Mouse (Mus musculus) gastrocnemius, adult 2 months (tissue): ENCODE measurements around the gene Slc23a2. TPM values are rescaled to one million over a fixed set of nuclear protein-coding genes. Genes with fewer than 3 reads are reported as not detected.

Experiments
- DNase-seq: peaks from one replicate; pipeline ENCODE4 v3.0.0; 2022
- H3K27ac ChIP-seq: fragments of 200-600 bp; 2 replicates; pipeline ENCODE4 v1.8.1; 2022; ENCODE audit warnings: mild to moderate bottlenecking
- H3K4me3 ChIP-seq: fragments of 200-600 bp; 2 replicates; pipeline ENCODE4 v1.8.1; 2022; ENCODE audit warnings: mild to moderate bottlenecking, moderate library complexity
- CTCF ChIP-seq: fragments of 200-600 bp; IDR thresholded peaks from 2 replicates; pipeline ENCODE4 v1.8.1; 2022; ENCODE audit warnings: antibody characterized with exemption, mild to moderate bottlenecking, moderate library complexity
- intact Hi-C: fragments of 180-260 bp; cut with DNase I; formaldehyde crosslinking; loops from one replicate; pipeline ENCODE4 v1.15.1; 2025
- long read RNA-seq, 2 experiments: library from polyadenylated mRNA; stranded (forward); transcript quantifications; one replicate each; pipeline ENCODE4 v2.0.0; 2021
- total RNA-seq, 2 experiments: library from RNA; stranded (reverse); gene quantifications; 2 replicates each; pipeline ENCODE4 v1.2.3; 2021

Slc23a2 gene
- 10 to 100 TPM in 1 of 2 experiments, 1 to 10 TPM in 1; 7.7 to 10.8 TPM for total RNA-seq
- long read RNA-seq, experiment 1, full-length matches to known transcripts = 2 of 7 reads
- long read RNA-seq, experiment 1, partial matches to known transcripts = 2 of 7 reads
- long read RNA-seq, experiment 1, other reads (novel, unspliced or antisense) = 3 of 7 reads
- long read RNA-seq, experiment 2, partial matches to known transcripts = 0 of 3 reads
- long read RNA-seq, experiment 2, other reads (novel, unspliced or antisense) = 3 of 3 reads

DNA sequence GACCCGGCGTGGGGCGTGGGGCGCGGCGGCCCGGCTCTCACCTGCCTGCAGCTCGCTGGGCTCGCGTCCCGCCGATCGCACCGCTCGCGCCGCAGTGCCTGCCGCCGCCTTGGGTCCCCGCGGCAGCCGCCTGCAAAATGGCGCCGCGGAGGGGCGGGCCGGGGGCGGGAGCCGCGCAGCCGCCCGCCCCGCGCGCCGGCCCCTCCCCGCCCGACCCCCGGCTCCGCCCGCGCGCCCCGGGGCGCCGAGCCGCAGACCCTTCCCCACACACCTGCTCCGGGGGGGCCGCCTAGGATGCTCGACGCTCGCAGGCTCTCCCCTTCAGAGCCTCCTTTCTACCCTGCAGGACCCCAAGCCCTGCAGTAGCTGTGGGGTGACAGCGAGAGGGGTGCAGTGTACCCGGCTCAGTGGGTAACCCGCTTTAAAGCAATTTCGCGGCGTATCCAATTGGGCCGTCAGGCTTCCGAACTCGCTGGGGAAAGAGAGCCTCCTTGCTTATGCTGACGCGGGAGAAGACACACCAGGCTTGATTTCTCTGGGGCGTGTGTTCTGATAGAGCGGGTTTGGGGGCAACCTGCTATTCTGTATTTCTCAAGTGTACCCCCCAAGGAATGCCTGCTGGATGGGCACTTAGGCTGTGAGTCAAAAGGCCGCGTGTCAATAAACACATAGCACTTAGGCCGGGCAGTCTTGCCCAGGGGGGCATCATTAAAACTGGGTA lies at the start of gene Slc23a2:
Gene Slc23a2 (minus strand): TSS at position 138 of the 721 bp plus-strand sequence.
- peak within 1 kb of the TSS; percentile 98 for H3K4me3 ChIP-seq
- intact Hi-C loops = loop anchor here (10.0 kb wide), 1 partner anchor 70 kb away; no protein-coding TSS in a partner anchor
- H3K27ac ChIP-seq = peak within 1 kb of the TSS; percentile 87
- TF ChIP-seq CTCF = no peak
- peak; percentile 74 for DNase-seq

DNA sequence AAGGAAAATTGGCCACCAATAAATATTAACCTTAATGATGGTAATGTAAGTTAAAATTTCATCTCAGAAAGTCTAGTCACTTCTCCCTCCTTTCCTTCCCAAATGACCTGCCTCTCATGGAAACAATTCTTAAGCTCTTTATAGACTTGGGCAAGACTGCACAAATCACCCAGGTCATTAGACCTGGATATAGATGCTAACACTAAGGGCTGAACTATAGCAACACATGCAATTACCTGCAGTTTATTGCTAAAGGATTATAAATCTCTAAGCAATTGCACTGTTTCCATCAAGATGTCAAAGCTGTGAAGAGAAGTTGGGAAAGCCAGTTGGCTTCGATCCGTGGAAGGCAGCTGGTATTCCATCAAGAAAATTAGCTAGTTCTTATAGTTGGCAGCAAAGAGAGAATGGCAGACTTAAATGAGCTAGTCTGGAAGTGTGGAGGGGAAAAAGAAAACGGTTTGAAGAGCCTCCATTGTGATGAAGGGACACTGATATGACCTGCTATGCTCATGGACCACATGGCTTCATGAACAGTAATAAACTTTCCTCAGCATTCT lies 45.8 kb upstream of the Slc23a2 start:
- Histone ChIP-seq H3K4me3 (no peak overlapping the region), H3K27ac (no peak overlapping the region)
- intact Hi-C loops = no loop called here
- no peak for TF ChIP-seq CTCF
- no peak for DNase-seq

GRCm38 (mm10) chr2:132183874-132184273 lies 39.0 kb upstream of the Slc23a2 start:
- Histone ChIP-seq H3K27ac (no peak overlapping the region), H3K4me3 (no peak overlapping the region)
- intact Hi-C loops = no loop called here
- DNase-seq = no peak
- TF ChIP-seq CTCF = no peak

GRCm38 (mm10) chr2:132180463-132181205 lies 35.7 kb upstream of the Slc23a2 start:
- DNase-seq = no peak
- Histone ChIP-seq H3K27ac (no peak overlapping the region), H3K4me3 (no peak overlapping the region)
- TF ChIP-seq CTCF = no peak
- intact Hi-C loops = no loop called here

DNA sequence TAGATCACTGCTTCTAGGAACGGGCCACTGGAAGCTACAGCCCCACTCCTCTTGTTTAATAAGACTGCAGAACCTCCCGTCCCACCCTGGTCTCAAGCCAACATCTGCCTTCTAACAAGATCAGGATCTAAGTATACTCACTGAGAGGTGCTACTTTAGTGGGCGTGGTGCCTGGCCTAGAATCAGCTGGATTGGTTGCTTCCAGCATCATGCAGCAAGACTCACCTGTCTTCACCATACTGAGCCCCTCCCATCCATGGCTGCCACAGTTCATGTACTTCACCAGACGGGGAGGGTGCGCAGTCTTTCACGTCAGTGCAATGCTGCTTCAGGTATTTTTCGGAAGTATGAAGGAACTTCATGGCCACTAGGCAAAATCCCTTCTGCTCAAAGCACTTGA lies 34.5 kb upstream of the Slc23a2 start:
- TF ChIP-seq CTCF = no peak
- intact Hi-C loops = no loop called here
- no peak for DNase-seq
- H3K27ac ChIP-seq = no peak overlapping the region
- H3K4me3 ChIP-seq = no peak overlapping the region

- intact Hi-C loops = no loop called here
- DNase-seq = no peak
- TF ChIP-seq CTCF = no peak
- Histone ChIP-seq H3K27ac (no peak overlapping the region), H3K4me3 (no peak overlapping the region)
Measured at GRCm38 (mm10) chr2:132177406-132177805, 32.5 kb upstream of the Slc23a2 start.

GRCm38 (mm10) chr2:132176289-132176848 lies 31.5 kb upstream of the Slc23a2 start:
- no peak for TF ChIP-seq CTCF
- intact Hi-C loops = no loop called here

GRCm38 (mm10) chr2:132174048-132174447 lies 29.1 kb upstream of the Slc23a2 start:
- intact Hi-C loops = no loop called here
- TF ChIP-seq CTCF = no peak
- Histone ChIP-seq H3K4me3 (no peak overlapping the region), H3K27ac (no peak overlapping the region)
- no peak for DNase-seq

More at GRCm38 (mm10) chr2:132176289-132176848, 31.5 kb upstream of the Slc23a2 start:
- DNase-seq = peak; percentile 77
- H3K4me3 ChIP-seq = no peak overlapping the region
- peak overlapping the region; percentile 57 for H3K27ac ChIP-seq

- H3K27ac ChIP-seq = no peak overlapping the region
- no peak for TF ChIP-seq CTCF
- intact Hi-C loops = no loop called here
- no peak for DNase-seq
- no peak overlapping the region for H3K4me3 ChIP-seq
Measured at GRCm38 (mm10) chr2:132171939-132172338, 27.0 kb upstream of the Slc23a2 start.

DNA sequence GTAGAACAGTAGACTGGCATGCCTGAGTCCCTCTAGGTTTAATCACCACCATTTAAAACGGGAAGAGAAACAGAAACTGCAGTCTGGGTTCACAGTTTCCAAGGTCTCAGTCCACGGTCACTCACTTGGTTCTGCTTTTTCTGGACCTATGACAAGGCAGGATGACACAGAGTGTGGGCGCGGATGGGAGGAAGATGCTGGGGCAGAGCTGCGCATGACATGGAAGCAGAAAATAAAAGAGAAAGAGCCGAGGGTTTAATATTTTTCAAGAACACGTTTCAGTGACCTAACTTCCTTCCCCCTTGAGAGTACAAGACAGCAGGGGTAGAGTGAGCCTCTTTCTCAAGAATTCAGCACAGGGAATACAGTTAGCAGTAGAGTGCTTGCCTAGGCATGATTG lies 24.2 kb upstream of the Slc23a2 start:
- H3K27ac ChIP-seq = no peak overlapping the region
- no peak for DNase-seq
- intact Hi-C loops = no loop called here
- no peak overlapping the region for H3K4me3 ChIP-seq
- no peak for TF ChIP-seq CTCF

GRCm38 (mm10) chr2:132163626-132164025 lies 18.7 kb upstream of the Slc23a2 start:
- H3K27ac ChIP-seq = no peak overlapping the region
- no peak for TF ChIP-seq CTCF
- no peak overlapping the region for H3K4me3 ChIP-seq
- DNase-seq = no peak
- intact Hi-C loops = no loop called here

GRCm38 (mm10) chr2:132157482-132157881 lies 12.6 kb upstream of the Slc23a2 start:
- TF ChIP-seq CTCF = no peak
- intact Hi-C loops = no loop called here

More at GRCm38 (mm10) chr2:132157482-132157881, 12.6 kb upstream of the Slc23a2 start:
- no peak overlapping the region for H3K27ac ChIP-seq
- no peak overlapping the region for H3K4me3 ChIP-seq
- DNase-seq = no peak
